ENCODE assay signal across 9 mouse cellular contexts in genomic region chr4:56791373-56791772, GRCm38 (mm10). TPM values are rescaled to one million over a fixed set of nuclear protein-coding genes. Genes with fewer than 3 reads are reported as not detected.
DNase-seq lines count a peak whose midpoint lies in the region; ATAC-seq and TF ChIP-seq lines count a peak whose summit lies in the region.
"Had no signal": no experiment of that assay in that cellular context is flagged by ENCODE, and none has a peak within 500 bp of the region (broad histone marks: within the 10 kb centered on the region; RNA-seq: fewer than 3 reads in every experiment).

No protein-coding gene starts in this region.

- 47% methylated on average over 1 of the region's 1 CpGs for WGBS in lung, postnatal 0 days

- no peak overlapping the region for H3K27ac ChIP-seq in lung, postnatal 0 days (ENCODE audit: low read length)
- H3K27ac ChIP-seq: lung, embryonic 15.5 days had no signal

- ATAC-seq in lung, postnatal 0 days, result no peak
- no peak for ATAC-seq in inflammation-experienced regulatory T-cells, adult 6 months

- DNase-seq in kidney, postnatal 14 days, result peak; percentile 17
- no peak for DNase-seq in kidney, adult 18-20 months
- DNase-seq in A20 (ENCODE audit: low read depth, low spot score), result peak; percentile 40
- peak; percentile 22 for DNase-seq in lung, postnatal 0 days (ENCODE audit: low spot score)
- DNase-seq in testis, postnatal 10 days (ENCODE audit: low spot score), result no peak
- DNase-seq: gastrocnemius, postnatal 14 days had no signal

- H3K36me3 ChIP-seq in E14TG2a.4 (ENCODE audit: insufficient read depth, low read length), result peaks cover 96% of the 10 kb centered on the region
- peaks cover 50% of the 10 kb centered on the region for H3K36me3 ChIP-seq in lung, postnatal 0 days (ENCODE audit: insufficient read depth, low read length)

- H3K4me3 ChIP-seq in E14TG2a.4 (replicated peaks; ENCODE audit: low read length), result no peak overlapping the region
- H3K4me3 ChIP-seq in lung, postnatal 0 days (ENCODE audit: low read depth, low read length), result no peak overlapping the region
- H3K4me3 ChIP-seq: lung, embryonic 15.5 days had no signal

- TF ChIP-seq CTCF in E14TG2a.4 (conservative IDR thresholded peaks at IDR 0.05; ENCODE audit: low read length), result peak; percentile 72
- peak; percentile 59 for TF ChIP-seq CTCF in lung, postnatal 0 days (IDR thresholded peaks at IDR 0.05)

- TF ChIP-seq EP300 in lung, postnatal 0 days (IDR thresholded peaks at IDR 0.05), result no peak

- peaks cover 6% of the 10 kb centered on the region; the same call in 1 of the 2 replicates for H3K4me1 ChIP-seq in E14TG2a.4 (replicated peaks; ENCODE audit: low read depth, low read length)
- no peaks in the 10 kb centered on the region for H3K4me1 ChIP-seq in lung, postnatal 0 days (ENCODE audit: insufficient read depth, low read depth, low read length)
- H3K4me1 ChIP-seq: lung, embryonic 15.5 days had no signal

- no peaks in the 10 kb centered on the region for H3K9me3 ChIP-seq in E14TG2a.4 (ENCODE audit: low read length)
- H3K9me3 ChIP-seq in lung, postnatal 0 days (ENCODE audit: low read length), result no peaks in the 10 kb centered on the region
- H3K9me3 ChIP-seq: lung, embryonic 15.5 days had no signal

- H3K9ac ChIP-seq in lung, postnatal 0 days (replicated peaks; ENCODE audit: low read depth), result no peak overlapping the region
- H3K9ac ChIP-seq: lung, embryonic 15.5 days had no signal

- H3K4me2 ChIP-seq in lung, postnatal 0 days (replicated peaks; ENCODE audit: low read depth, low read length), result no peak overlapping the region
- H3K4me2 ChIP-seq: lung, embryonic 15.5 days had no signal

- no peaks in the 10 kb centered on the region for H3K27me3 ChIP-seq in E14TG2a.4 (ENCODE audit: insufficient read depth, low read length)
- H3K27me3 ChIP-seq in lung, postnatal 0 days (replicated peaks; ENCODE audit: insufficient read depth, low read length), result no peaks in the 10 kb centered on the region
- H3K27me3 ChIP-seq: lung, embryonic 15.5 days had no signal

RNA-seq across cellular contexts. Expression of gene Elp1, which starts 10.8 kb away (rescaled TPM):
- 14.3 and 16.4 TPM in 2 replicates for polyA plus RNA-seq in lung, postnatal 0 days (2015; fragmentation: Nextera tagmentation; extraction: Ambion mirVana)
- 10 to 100 TPM; 12.1 to 27.9 (median 23.6) TPM for polyA plus RNA-seq in inflammation-experienced regulatory T-cells, adult 6 months (2017; shearing (Covaris generic))

RNA-seq across cellular contexts. Expression of gene Fam206a, which starts 10.8 kb away (rescaled TPM):
- polyA plus RNA-seq in lung, postnatal 0 days (2015; fragmentation: Nextera tagmentation; extraction: Ambion mirVana), result 4.3 and 4.7 TPM in 2 replicates
- 10 to 100 TPM; 11.6 to 16.0 (median 12.9) TPM for polyA plus RNA-seq in inflammation-experienced regulatory T-cells, adult 6 months (2017; shearing (Covaris generic))

RNA-seq across cellular contexts. Expression of gene Actl7a, which starts 48.2 kb away (rescaled TPM):
- polyA plus RNA-seq in lung, postnatal 0 days (2015; fragmentation: Nextera tagmentation; extraction: Ambion mirVana), result not detected in 2 replicates
- not detected for polyA plus RNA-seq in inflammation-experienced regulatory T-cells, adult 6 months (2017; shearing (Covaris generic))
- polyA plus RNA-seq: lung, embryonic 15.5 days had no signal

RNA-seq across cellular contexts. Expression of gene Actl7b, which starts 50.1 kb away (rescaled TPM):
- polyA plus RNA-seq in lung, postnatal 0 days (2015; fragmentation: Nextera tagmentation; extraction: Ambion mirVana), result 0.08 TPM in 1 of 2 replicates, not detected in the other
- polyA plus RNA-seq in inflammation-experienced regulatory T-cells, adult 6 months (2017; shearing (Covaris generic)), result not detected
- polyA plus RNA-seq: lung, embryonic 15.5 days had no signal

RNA-seq across cellular contexts. Expression of gene Gm26657, which starts 51.5 kb away (rescaled TPM):
- not detected in 2 replicates for polyA plus RNA-seq in lung, postnatal 0 days (2015; fragmentation: Nextera tagmentation; extraction: Ambion mirVana)
- polyA plus RNA-seq in inflammation-experienced regulatory T-cells, adult 6 months (2017; shearing (Covaris generic)), result not detected
- polyA plus RNA-seq: lung, embryonic 15.5 days had no signal

Comparison
In these comparisons a context has a peak if more than half of its experiments do, and no peak if none do; other contexts are left out.
1. DNase-seq: peak in kidney, postnatal 14 days (single experiment), A20 (single experiment) and lung, postnatal 0 days (single experiment); none in kidney, adult 18-20 months (single experiment) and testis, postnatal 10 days (single experiment).